Mouse (Mus musculus) telencephalon, adult 2 months (tissue): ENCODE measurements around the gene Galp.

ENCODE experiments used
- DNase-seq: peaks from one replicate; pipeline ENCODE4 v3.0.0-alpha.2; 2011; ENCODE audit warnings: low read depth, low spot score

The Galp gene

DNA sequence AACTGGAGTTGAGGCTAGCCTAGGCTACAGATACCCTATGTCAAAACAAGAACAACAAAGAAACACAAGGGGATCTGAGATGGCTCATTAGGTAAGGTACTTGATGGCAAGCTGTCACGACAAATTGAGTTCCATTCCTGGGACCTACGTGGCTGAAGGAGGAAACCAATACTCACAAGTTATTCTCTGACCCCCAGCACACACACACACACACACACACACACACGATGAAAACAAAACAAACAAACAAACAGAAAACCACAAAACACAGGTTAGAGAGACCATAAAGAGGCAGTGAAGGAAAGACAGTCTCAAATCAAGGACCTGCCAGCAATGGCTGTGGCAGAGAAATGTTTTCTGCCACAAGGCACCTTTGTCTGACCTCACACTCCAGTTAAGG is at the start of gene Galp:
Gene Galp, plus strand, starts transcription at position 301 of the 400 bp plus-strand sequence.
- DNase-seq = no peak

DNA sequence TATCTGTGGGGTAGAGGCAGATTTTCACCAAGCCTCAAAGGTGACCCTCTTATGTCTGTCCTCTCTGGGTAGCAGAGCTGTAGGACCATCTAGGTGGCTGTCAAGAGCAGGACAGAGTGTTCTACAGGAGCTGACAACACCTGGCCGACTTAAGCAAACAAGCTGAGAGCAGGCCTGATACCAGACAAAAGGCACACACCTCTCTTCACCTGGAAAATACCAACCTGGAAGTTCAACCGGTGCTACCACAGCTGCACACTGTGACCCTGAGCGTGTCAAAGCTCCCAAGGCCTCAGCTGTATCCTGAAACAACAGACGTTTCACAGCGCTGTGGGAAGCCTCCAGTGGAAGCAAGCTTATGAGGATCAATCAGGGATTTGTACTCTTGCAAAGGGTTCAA is 49.2 kb upstream of the Galp start:
- no peak for DNase-seq

DNA sequence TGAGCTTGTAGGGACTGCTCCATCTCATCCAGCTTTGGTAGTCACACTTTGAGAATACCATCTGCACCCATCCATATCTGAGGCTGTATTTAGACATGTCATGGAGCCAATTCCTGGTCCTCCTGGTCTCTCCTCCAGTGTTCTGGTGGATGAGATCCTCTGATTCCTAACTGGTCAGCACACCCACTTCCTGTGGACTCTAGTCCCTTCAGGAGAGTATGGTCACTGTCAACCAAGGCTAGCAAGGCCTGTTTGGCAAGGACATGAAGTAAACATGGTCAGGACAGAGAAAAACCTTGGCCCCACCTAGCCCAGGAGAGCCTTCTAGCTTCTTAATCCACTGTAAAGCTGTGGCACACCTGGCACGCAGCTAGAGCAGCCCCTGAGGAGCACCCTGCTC is 45.6 kb upstream of the Galp start:
- DNase-seq = no peak

DNA sequence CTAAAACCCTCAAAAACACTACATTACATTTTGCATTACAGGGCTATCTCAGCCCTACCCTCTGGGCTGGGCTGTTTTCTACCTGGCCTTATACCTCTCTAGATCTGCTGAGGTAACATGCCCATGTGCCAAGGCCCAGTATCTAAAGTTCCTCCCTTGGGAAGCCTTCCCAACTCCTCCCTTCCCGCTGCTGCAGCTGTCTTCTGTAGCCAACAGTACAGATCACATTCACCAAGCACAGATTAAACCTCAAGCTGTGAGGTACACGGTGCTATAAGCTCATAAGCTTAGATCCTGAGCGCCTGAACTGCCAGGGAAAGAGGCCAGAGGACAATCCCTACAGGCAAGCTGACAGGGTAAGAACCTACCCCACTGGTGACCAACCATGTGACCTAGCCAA is 44.9 kb upstream of the Galp start:
- no peak for DNase-seq

DNA sequence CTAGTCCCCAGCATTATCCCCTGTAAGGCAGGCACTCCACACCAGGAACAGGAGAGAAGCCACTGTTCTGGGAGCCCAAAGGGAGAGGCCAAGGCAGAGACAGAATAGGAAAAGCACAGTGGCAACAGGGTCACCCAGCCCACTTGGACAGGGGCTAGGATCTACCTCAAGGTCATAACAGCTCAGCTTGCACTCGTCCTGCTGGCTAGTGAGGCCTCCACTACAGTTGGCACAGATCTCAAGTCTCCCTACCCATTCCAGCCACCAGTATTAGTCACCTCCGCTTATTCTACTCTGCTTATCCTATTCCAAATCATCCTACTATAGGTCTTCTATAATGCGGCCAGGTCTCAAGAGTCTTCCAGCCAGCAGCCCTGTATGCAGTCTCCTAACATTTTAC is 43.8 kb upstream of the Galp start:
- DNase-seq = no peak

DNA sequence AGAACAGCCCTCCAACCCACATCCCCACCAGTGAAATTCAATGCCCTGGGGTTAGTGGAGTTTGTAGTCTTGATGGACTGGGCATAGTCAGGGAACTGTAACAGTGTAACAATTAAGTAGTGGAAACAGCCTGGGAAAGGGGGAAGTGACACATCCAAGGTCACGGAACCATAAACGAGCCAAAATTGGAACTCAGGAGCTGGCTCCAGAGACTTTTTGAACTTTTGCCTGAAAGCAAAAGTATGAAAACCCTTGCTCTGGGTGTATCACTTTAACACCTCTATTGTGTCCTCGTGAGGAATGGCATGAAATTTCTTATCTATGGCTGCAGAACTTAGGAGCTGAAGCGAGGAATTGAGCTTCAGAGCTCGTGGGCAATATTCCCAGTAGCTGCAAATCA is 42.7 kb upstream of the Galp start:
- DNase-seq = no peak

DNA sequence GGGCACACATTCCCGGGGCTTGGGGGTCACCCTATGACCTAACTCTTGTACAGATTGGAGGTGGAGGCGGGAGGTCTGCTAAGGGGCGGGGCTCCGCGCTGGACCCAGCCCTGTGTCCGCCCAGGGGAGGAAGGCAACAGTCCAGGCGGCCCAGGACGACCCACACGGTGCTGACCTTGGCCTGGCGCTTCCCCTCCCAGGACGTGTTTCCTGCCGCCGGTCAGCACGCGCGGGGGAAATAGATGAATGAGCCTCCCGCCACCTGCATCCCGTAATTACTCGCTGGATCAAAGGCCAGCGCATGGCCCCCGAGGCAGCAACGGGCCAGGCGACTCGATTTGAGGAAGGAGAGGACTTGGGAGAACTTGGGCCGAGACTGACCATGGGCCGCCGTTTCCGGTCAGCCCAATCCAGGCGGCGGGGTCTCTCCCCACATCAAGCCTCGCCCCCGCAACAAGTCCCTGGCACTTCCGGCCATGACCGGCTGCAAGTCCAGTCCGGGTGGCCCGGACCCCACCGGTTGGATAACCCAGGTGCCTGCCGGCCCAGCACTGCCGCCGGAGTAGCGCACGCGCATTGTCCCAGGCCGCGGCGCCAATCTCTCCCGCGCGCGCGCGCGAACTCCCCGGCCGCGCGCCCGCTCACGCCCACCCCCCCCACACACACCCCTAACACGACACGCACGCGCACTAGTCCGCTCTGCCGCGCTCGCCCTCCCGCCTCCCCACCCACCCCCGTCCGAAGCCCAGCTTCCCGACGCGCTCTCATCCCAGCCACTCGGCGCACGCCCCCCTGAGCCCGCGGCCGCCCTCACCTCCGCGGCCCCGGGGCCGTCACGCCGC is 41.6 kb upstream of the Galp start:
- no peak for DNase-seq

DNA sequence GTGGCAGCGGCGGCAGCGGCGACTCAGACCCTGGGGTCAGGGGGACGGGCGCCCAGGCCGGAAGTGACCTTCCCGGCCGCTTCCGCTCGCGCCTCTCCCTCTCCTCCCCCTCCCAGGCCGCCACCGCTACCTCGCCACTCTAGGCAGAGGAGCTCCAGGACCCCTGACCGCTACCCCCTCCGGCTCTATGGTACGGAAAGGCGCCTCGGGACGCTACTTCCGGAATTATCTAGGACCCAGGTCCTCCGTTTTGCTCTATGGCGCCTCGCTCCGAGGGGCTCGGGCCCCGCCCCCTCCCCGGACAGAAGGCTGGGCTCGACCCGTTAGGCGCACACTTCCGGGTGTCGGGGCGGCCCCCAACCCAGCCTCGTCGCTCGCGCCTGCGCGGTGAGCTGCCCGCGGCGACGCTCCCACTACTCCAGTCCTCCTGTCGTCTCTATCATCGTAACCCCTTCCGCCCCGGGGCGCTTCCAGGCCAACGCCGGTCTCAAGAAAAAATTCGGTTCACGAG is 40.9 kb upstream of the Galp start, which contains the start of gene Zfp787:
Gene Zfp787, minus strand, starts transcription at position 97 of the 511 bp plus-strand sequence.
- DNase-seq = peak; percentile 97

DNA sequence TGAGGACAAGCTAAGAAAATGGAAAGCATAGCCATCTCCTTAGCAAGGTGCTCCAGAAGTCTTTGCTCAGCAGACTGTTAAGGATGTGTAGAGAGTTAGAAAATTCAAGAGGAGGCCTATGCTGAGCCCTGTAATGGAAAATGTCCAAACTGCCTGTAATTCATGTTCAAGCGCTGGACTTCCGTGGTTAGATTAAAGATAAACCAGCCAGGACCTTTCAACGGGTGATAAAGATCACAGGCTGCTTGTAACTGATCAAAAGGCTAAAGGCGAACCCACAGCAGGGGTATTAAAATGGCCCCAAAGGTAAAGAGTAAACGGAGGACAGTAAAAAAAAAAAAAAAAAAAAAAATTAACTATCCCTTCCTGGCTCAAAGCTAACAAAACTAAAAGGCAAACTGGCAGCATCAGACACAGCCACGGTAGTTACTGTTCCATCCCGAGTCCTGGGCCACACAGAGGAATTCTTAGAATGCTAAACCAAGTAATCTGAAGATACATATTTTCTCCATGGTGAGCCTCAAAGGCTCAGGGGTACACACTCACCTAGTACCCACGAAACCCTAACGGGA is 39.9 kb upstream of the Galp start:
- no peak for DNase-seq

DNA sequence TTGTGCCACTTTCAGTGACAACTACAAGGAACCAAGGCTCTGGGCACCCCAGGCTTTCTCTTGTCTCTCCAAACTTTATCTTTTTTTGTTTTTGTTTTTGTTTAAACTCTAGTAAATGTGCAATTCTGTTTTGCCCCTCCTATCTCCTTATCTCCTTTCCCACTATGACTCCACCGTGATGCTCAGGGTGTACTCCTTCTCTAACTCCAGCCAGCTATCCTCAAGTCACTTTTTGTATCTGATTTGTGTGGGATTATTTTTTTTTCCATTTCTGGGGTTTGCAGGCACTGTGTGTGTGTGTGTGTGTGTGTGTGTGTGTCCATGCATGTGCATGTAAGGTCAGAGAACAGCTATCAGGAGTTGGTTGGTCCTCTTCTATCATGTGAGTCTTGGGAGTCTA is 39.4 kb upstream of the Galp start:
- DNase-seq = no peak

DNA sequence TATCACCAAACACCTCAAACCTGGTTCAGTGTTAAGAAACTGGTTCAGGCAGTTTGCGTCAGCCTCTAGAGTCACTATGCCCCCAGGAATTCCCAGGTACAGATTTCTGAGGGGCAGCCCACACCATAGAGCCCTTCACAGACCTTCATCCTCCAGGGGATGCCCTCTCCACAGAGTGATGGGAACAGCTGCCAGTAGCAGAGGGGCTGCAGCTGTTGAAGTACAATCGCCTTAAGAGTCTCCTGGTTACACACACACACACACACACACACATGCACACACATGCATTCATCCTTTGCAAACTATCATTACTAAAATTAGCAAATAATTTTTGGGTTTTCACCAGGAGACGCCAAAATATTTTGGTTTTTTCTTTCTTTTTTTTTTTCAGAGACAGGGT is 37.3 kb upstream of the Galp start:
- no peak for DNase-seq

DNA sequence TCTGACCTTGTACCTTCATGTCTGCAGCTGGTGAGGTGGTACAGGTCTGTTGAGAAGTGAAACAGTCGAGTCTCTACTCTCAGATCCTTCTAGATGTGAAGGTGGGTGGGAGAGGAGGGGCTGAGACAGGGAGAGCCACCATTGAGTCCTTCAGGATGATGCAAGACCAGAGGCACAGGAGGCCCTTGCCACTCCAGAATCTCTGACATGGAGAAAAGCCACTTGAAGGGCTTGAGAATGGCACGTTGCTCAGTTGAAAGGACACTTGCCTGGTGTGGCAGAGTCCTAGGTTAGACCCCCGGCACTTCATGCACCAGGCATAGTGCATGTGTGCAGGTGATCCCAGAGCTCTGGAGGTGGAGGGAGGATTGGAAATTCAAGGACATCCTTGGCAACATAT is 35.3 kb upstream of the Galp start:
- no peak for DNase-seq

DNA sequence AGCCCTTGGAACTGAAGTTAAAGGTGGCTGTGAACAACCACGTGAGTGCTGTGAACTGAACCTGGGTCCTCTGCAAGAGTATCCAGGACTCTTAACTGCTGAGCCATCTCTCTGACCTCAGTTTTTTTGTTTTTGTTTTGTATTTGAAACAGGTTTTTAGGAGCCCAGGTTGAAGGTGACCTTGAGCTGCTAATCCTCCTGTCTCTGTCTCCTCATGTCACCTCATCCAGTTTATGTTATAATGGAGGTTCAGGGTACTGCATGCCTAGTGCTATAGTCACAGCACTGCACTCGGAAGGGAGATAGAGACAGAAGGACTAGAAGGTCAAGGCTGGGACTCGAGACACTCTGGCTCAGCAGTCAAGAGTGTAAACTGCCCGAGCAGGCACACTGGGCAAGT is 34.7 kb upstream of the Galp start:
- no peak for DNase-seq

DNA sequence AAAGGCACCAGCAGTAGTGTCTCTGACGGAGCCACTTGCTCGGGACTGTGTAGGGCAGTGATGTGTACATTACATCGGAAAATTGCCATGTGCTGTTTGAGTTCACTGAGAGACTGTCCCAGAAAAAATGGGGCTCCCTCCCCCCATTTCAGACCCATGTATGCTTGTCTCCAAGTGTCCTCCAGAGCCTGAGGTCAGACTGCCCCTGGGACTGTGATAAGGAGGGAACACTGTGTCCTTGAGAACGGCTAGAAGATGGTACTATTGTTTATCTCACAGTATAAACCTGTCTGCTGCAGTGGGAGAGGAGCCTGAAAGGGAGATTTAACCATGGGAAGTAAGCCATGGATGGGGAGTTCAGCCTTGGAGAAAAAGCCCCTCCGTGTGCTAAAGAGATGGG is 32.2 kb upstream of the Galp start:
- no peak for DNase-seq

DNA sequence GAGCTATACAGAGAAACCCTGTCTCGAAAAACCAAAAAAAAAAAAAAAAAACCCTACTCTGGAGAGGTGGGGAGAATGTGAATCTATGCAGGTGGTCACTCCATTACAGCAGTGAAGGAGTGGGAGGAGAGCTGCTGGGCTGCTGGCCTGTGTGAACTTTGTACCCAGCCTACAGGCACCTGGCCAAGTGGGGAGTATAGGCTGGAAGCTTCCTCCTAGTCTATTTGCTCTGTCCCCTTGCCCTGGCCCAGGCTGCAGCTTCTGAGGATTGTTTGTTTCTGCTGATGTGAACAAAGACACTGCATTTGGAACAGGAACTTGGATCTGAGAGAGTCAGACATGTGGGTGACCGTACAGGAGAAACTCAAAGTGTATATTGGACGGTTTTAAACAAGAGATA is 27.5 kb upstream of the Galp start:
- no peak for DNase-seq

DNA sequence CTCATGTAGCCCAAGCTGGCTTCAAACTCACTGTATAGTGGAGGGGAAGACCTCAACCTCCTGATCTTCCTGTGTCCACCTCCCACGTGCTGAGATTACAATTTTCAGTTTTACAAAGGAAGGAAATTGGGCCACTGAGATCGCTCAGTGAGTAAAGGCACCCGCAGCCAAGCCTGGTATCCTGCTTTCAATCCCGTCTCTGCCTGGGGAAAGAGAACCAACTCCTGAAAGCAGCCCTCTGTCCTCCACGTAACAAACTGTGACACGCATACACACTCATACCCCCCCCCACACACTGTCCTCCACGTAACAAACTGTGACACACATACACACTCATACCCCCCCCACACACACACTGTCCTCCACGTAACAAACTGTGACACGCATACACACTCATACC is 26.5 kb upstream of the Galp start:
- DNase-seq = no peak

DNA sequence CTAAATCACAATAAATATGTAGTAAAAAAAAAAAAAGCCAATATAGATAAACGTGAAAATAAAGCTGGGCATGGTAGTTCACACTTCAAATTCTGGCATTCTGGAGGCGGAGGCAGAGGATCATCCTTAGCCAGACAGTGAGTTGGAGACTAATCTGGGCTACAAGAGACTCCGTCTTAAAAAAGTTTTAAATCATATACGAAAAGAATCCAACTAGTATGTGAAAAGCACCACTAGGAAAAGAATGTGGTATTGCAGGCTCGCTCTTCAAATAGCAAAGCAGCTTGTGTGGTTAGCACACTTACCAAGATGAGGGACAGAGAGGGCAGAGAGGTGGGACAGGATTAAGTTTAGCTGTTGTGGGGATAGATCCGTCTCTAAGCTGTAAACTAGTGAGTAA is 26.0 kb upstream of the Galp start:
- no peak for DNase-seq

DNA sequence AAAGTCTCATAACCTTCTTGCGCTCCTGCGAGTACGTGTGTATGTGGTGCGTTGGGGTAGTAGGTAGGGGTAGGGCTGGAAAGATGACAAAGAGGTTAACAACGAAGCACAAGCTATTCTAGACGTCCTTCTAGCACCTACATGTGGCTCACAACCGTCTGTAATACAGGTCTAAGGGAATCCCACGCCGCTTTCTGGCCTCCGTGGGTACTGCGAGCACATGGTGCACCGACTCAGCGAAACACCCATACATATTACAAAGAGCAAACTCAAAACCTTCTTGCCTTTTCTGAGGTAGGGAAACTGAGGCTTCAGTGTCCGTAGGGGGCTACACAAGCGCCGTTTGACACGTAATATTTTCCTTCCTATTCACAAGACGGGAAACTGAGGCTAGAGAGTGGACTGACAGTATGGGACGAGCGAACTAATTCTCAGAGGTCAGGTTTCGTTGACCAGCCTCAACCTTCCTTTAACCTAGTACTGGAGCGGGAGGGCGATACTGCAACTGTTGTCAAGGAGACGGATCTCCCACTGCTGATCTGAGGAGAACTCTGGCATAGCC is 25.4 kb upstream of the Galp start:
- no peak for DNase-seq

DNA sequence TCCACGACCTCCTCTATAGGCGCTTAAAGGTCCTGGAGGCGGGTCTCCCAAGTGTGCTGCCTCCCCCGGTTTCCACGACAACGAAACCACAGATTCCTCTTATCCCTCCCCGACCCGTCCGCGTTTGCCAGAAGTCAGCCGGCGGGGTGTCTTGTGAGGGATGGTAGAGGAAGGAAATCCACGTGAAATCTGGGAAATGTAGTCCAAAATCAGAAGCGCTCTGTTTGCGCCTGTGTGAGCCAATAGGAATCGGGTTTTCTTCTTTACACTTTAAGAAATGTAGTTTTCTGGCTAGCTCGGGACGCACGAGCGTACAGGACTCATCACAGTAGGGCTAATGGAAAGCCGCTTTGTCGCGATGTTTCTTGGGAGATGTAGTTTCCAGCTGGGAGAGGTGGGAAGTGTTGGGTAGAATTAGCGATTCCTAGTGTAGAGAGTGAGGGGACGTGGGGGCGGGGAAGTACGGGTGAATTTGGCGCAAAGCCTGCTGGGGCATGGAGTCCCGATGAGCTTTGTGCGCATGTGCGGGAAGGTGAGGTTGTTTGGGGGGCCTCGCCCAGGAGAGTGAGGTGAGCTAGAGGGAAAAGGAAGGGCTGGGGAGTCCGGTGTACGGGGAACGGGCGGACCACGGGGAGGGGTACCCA is 24.8 kb upstream of the Galp start, which contains the start of gene Zfp444:
Gene Zfp444, plus strand, starts transcription at position 221 of the 644 bp plus-strand sequence.
- DNase-seq = peak; percentile 100

DNA sequence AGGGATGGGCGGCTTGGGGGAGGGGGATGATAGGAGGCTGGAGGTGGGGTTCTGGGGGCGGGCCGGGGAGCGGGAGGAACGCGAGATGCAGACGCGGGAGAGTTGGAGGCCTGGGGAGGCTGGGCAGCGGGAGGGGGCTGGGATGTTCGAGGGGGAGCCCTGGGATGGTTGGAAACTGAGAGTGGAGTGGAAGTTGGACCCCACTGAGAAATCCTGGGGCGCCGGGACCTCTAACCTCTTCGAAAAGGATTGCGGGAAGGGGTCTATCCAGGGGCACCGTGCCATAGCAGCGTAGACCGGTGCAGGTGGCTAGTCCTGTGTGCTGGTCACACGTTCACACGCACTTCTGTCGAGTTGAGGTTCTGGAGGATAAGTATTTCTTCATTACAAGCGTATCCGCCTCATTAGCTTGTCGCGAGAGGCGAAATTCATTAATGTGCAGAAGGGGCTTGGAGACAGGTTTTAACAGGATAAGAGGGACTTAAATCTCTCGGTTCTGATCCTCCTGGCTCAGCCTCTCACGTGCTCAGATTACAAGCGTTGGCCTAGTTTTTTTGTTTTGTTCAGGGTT is 24.1 kb upstream of the Galp start:
- DNase-seq = no peak

DNA sequence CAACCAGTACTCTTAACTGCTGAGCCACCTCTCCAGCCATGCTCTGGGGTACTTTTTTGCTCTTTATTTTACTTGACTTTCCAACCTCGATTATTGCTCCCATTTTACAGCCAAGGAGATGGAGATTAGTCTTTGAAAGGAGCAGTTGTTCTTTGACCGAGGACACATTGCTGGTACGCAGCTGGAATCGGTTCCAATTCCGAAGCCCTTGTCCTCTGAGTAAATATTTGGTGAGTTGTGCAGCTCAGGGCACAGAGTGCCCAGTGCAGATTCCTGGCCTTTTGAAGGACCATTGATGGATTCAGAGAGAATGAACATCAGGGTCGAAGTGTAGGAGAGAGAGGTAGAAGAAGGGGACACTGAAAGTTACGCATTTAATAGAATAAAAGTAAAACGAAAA is 23.0 kb upstream of the Galp start:
- no peak for DNase-seq
